Mouse (Mus musculus): ENCODE data around the gene Kcnmb3. TPM values are rescaled to one million over a fixed set of nuclear protein-coding genes. Genes with fewer than 3 reads are reported as not detected.

The Kcnmb3 gene
- polyA plus RNA-seq, 1 experiment from 2014 or later: 0.14 TPM

DNA sequence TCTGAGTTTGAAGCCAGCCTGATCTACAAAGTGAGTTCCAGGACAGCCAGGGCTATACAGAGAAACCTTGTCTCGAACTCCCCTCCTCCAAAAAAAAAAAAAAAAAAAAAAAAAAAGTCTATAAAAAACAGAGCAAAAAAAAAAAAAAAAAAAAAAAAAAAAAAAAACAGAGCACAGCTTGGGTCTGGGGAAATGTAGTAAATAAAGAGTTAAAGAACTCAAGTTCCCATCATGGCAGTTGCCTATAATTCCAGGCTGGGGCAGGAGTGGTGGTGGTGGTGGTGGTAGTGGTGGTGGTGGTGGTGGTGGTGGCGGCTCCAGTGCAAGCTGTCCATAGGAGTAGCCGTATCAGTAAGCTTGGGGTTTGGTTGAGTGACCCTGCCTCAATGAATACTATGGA lies 9.0 kb downstream of the Kcnmb3 start:
- Histone ChIP-seq H3K27ac (ENCODE audit: low read depth, low read length) (no peak overlapping the region), H3K4me3 (ENCODE audit: low read length) (no peak overlapping the region), H3K9ac (ENCODE audit: low read depth, low read length) (no peak overlapping the region), H3K36me3 (ENCODE audit: control insufficient read depth, insufficient read depth, low read length) (no peaks in the 10 kb centered on the region), H3K9me3 (ENCODE audit: control insufficient read depth, low read length) (no peaks in the 10 kb centered on the region), H3K4me2 (ENCODE audit: low read length) (no peak overlapping the region), H3K27me3 (replicated peaks; ENCODE audit: control insufficient read depth, insufficient read depth, low read length) (no peaks in the 10 kb centered on the region), H3K4me1 (ENCODE audit: control insufficient read depth, insufficient read depth, low read depth, low read length) (no peaks in the 10 kb centered on the region)
- WGBS: 81% methylated on average over 3 of the region's 3 CpGs
- no peak for ATAC-seq

DNA sequence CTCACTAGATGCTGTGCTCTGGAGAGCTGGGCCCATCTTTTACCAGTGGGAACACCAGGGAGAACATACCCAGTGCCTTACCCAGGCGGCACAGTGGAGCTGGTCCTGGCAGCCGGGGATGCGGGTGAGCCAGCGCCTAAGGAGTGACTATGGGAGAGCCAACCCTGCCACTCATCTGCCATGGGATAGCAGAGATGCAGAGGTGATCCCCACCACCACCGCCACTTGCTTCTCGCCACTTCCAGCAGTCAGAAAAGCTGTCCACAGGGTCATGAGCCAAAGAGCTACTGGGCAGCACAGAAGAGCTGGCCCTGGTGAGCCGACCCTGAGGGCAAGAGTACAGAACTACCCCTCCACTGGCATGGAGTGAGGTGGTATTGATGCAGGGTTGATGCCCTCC lies 12.1 kb downstream of the Kcnmb3 start:
- no peak for ATAC-seq
- no peak overlapping the region for H3K4me3 ChIP-seq (ENCODE audit: low read length)
- no peaks in the 10 kb centered on the region for H3K4me1 ChIP-seq (ENCODE audit: control insufficient read depth, insufficient read depth, low read depth, low read length)
- no peak overlapping the region for H3K9ac ChIP-seq (ENCODE audit: low read depth, low read length)
- no peak overlapping the region for H3K4me2 ChIP-seq (ENCODE audit: low read length)
- WGBS: 92% methylated on average over 7 of the region's 7 CpGs
- H3K36me3 ChIP-seq (ENCODE audit: control insufficient read depth, insufficient read depth, low read length): no peaks in the 10 kb centered on the region
- no peaks in the 10 kb centered on the region for H3K9me3 ChIP-seq (ENCODE audit: control insufficient read depth, low read length)
- no peaks in the 10 kb centered on the region for H3K27me3 ChIP-seq (replicated peaks; ENCODE audit: control insufficient read depth, insufficient read depth, low read length)
- H3K27ac ChIP-seq (ENCODE audit: low read depth, low read length): no peak overlapping the region

DNA sequence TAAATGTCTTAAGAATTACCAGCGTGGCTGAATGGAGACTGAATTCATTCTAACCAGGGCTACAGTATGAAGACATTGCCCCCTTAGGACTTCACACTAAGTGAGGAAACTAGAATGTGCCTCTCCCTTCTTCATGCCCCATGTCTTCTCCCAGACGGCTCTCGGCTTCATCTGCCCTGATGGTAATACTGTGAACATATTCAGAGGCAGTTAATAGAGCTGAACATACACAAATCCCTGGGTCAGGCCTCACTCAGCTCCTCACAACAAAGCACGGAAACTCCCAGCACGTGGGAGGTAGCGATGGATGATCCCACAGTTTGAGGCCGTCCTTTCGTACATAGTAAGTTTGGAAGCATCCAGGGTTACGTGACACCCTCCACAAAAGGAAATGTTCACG lies 18.8 kb downstream of the Kcnmb3 start:
- no peak overlapping the region for H3K4me2 ChIP-seq (ENCODE audit: low read length)
- ATAC-seq: no peak
- H3K9ac ChIP-seq (ENCODE audit: low read depth, low read length): no peak overlapping the region
- no peaks in the 10 kb centered on the region; the same call in 1 of the 2 replicates for H3K9me3 ChIP-seq (ENCODE audit: control insufficient read depth, low read length)
- no peak overlapping the region for H3K27ac ChIP-seq (ENCODE audit: low read depth, low read length)
- no peaks in the 10 kb centered on the region for H3K4me1 ChIP-seq (ENCODE audit: control insufficient read depth, insufficient read depth, low read depth, low read length)
- no peak overlapping the region for H3K4me3 ChIP-seq (ENCODE audit: low read length)
- no peaks in the 10 kb centered on the region for H3K27me3 ChIP-seq (replicated peaks; ENCODE audit: control insufficient read depth, insufficient read depth, low read length)
- H3K36me3 ChIP-seq (ENCODE audit: control insufficient read depth, insufficient read depth, low read length): no peaks in the 10 kb centered on the region
- 84% methylated on average over 10 of the region's 10 CpGs for WGBS

DNA sequence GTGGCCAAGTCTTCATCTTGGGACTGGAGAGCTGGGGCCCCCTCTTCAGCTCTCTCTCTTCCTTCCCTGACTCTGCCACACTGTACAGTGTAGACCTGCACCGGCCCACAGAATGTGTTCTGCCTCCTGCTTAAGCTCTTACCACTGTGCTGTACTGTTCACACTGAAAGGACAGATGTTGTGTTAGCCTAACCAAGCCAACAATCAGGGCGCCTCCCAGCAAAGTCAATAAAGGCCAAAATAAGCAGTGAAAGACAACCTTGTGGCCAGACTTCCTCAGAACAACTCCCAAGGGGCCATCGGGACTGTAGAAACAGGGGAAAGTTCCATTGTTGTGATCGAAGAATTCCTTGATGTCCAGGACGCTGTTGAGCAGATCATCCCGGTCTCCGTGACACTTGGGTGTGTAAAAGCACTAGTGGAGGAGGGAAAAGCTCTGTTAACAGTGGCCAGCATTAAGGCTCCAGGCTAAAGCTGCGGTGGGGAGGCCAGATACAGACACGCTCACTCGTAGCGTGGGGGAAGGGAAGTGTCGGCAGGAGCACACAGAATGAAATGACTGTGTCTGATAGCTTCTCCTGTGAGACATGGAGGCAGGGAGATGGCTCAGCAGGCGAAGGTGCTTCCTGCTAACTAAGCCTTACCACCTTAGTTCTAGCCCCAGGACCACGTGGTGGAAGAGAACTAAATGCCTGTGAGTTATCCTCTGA lies 19.7 kb downstream of the Kcnmb3 start:
- peak; percentile 61 for ATAC-seq
- Histone ChIP-seq H3K36me3 (ENCODE audit: control insufficient read depth, insufficient read depth, low read length) (no peaks in the 10 kb centered on the region), H3K27me3 (replicated peaks; ENCODE audit: control insufficient read depth, insufficient read depth, low read length) (no peaks in the 10 kb centered on the region), H3K27ac (ENCODE audit: low read depth, low read length) (no peak overlapping the region), H3K4me3 (ENCODE audit: low read length) (no peak overlapping the region), H3K4me2 (ENCODE audit: low read length) (no peak overlapping the region), H3K9ac (ENCODE audit: low read depth, low read length) (no peak overlapping the region), H3K4me1 (ENCODE audit: control insufficient read depth, insufficient read depth, low read depth, low read length) (no peaks in the 10 kb centered on the region), H3K9me3 (ENCODE audit: control insufficient read depth, low read length) (no peaks in the 10 kb centered on the region; the same call in 1 of the 2 replicates)
- 70% methylated on average over 14 of the region's 14 CpGs for WGBS

DNA sequence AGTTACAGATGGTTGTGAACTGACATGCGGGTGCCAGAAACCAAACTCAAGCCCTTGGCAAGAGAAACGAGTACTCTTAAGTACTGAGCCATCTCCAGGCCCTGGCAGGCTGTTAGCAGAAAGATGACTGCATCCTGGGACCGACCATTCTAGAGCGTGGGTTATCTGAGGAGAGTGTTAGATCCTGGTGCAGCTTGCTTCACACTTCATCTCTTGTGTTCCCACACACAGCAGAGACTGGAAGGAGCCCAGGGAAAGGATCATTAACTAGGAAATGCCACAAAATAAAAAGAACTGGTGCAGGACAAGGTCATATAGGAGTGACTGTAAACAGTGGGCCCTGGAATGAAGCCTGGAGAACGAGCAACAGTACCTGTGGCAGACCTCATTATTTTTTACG lies 20.9 kb downstream of the Kcnmb3 start:
- Histone ChIP-seq H3K9me3 (ENCODE audit: control insufficient read depth, low read length) (no peaks in the 10 kb centered on the region; the same call in 1 of the 2 replicates), H3K27me3 (replicated peaks; ENCODE audit: control insufficient read depth, insufficient read depth, low read length) (no peaks in the 10 kb centered on the region), H3K36me3 (ENCODE audit: control insufficient read depth, insufficient read depth, low read length) (no peaks in the 10 kb centered on the region), H3K27ac (ENCODE audit: low read depth, low read length) (no peak overlapping the region), H3K4me1 (ENCODE audit: control insufficient read depth, insufficient read depth, low read depth, low read length) (no peaks in the 10 kb centered on the region), H3K4me2 (ENCODE audit: low read length) (no peak overlapping the region), H3K9ac (ENCODE audit: low read depth, low read length) (no peak overlapping the region), H3K4me3 (ENCODE audit: low read length) (no peak overlapping the region)
- 85% methylated on average over 6 of the region's 6 CpGs for whole genome bisulfite sequencing
- ATAC-seq: no peak

DNA sequence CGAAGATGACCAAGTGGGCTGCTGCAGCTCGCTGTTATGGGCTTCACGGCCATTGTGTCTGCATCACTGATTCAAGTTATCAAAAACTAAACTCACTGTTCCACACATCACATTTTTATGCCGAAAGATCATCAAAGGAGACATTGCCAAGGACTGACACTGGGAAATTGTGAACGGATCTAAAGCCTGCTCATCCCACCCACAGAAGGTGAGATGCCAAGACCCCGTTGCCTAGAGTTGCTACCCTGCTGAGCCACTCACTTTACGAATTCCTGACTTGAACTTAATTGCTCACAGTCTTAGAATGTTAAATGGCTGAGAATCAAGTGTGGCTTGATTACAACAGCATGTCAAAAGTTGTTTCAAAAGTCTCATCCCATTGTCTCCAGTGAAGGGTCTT lies 21.6 kb downstream of the Kcnmb3 start:
- no peak overlapping the region for H3K9ac ChIP-seq (ENCODE audit: low read depth, low read length)
- H3K27me3 ChIP-seq (replicated peaks; ENCODE audit: control insufficient read depth, insufficient read depth, low read length): no peaks in the 10 kb centered on the region
- H3K4me3 ChIP-seq (ENCODE audit: low read length): no peak overlapping the region
- WGBS: 68% methylated on average over 7 of the region's 7 CpGs
- H3K4me1 ChIP-seq (ENCODE audit: control insufficient read depth, insufficient read depth, low read depth, low read length): no peaks in the 10 kb centered on the region
- H3K36me3 ChIP-seq (ENCODE audit: control insufficient read depth, insufficient read depth, low read length): no peaks in the 10 kb centered on the region
- no peak overlapping the region for H3K27ac ChIP-seq (ENCODE audit: low read depth, low read length)
- ATAC-seq: no peak
- no peak overlapping the region for H3K4me2 ChIP-seq (ENCODE audit: low read length)
- H3K9me3 ChIP-seq (ENCODE audit: control insufficient read depth, low read length): no peaks in the 10 kb centered on the region; the same call in 1 of the 2 replicates

DNA sequence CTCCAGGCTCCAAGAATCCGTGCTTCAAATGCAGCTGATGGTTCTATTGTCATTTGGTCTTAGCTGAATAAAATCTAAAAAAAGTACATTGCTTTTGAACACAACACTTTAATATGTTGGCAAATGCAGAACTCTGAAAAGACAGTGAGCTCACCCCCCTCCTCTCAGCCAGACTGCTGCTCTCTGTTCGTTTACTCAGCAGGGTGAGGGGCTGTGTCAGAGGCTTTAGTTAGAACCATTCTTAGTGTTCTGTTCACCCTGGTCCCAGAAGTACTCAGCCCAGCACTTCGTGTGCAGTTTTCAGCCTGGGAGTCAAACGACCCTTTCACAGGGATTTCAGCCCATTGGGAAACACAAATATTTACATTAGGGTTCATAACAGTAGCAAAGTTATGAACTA lies 23.6 kb downstream of the Kcnmb3 start:
- no peak for ATAC-seq
- Histone ChIP-seq H3K4me1 (ENCODE audit: control insufficient read depth, insufficient read depth, low read depth, low read length) (no peaks in the 10 kb centered on the region), H3K36me3 (ENCODE audit: control insufficient read depth, insufficient read depth, low read length) (no peaks in the 10 kb centered on the region; the same call in 1 of the 2 replicates), H3K27ac (ENCODE audit: low read depth, low read length) (no peak overlapping the region), H3K4me2 (ENCODE audit: low read length) (no peak overlapping the region), H3K4me3 (ENCODE audit: low read length) (no peak overlapping the region), H3K9ac (ENCODE audit: low read depth, low read length) (no peak overlapping the region), H3K9me3 (ENCODE audit: control insufficient read depth, low read length) (no peaks in the 10 kb centered on the region; the same call in 1 of the 2 replicates), H3K27me3 (replicated peaks; ENCODE audit: control insufficient read depth, insufficient read depth, low read length) (no peaks in the 10 kb centered on the region)
- WGBS: 83% methylated on average over 4 of the region's 4 CpGs

DNA sequence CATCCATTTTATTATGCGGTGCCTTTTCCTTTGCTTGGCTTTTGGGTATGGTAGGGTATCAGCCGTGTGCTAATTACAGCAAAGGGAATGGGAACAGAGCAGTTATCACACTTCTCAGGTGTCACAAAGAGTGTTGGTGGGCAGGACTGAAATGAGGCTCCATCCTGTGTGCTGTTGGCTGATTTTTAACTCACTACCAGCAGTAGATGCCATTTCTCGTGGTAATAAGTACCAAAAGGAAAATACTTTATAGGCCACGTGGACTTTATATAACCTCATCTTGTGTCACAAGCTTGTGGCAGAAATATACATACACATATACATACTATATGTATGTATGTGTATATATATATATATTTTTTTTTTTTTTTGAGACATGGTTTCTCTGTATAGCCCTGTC lies 24.7 kb downstream of the Kcnmb3 start:
- H3K36me3 ChIP-seq (ENCODE audit: control insufficient read depth, insufficient read depth, low read length): peaks cover 5% of the 10 kb centered on the region
- H3K4me1 ChIP-seq (ENCODE audit: control insufficient read depth, insufficient read depth, low read depth, low read length): no peaks in the 10 kb centered on the region
- no peak overlapping the region for H3K9ac ChIP-seq (ENCODE audit: low read depth, low read length)
- H3K4me3 ChIP-seq (ENCODE audit: low read length): no peak overlapping the region
- WGBS: 97% methylated on average over 4 of the region's 4 CpGs
- no peaks in the 10 kb centered on the region; the same call in 1 of the 2 replicates for H3K9me3 ChIP-seq (ENCODE audit: control insufficient read depth, low read length)
- no peaks in the 10 kb centered on the region for H3K27me3 ChIP-seq (replicated peaks; ENCODE audit: control insufficient read depth, insufficient read depth, low read length)
- H3K27ac ChIP-seq (ENCODE audit: low read depth, low read length): no peak overlapping the region
- H3K4me2 ChIP-seq (ENCODE audit: low read length): no peak overlapping the region
- ATAC-seq: no peak

DNA sequence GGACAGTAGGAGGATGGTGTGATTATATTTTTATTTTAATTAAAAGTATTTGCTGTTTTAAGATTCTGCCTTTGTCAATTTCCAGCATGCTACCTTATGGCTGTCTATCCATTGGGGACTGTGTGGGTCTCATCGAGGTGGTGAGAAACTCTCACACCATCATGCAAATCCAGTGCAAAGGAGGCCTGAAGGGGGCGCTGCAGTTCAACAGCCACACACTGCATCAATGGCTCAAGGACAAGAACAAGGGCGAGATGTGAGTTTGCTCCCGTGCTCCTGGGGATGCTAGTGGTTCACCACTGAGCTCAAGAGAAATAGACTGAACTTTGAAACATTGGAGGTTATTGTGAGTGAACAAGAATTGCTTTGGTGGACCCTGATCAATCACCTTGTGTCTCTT lies 32.3 kb downstream of the Kcnmb3 start:
- no peaks in the 10 kb centered on the region for H3K27me3 ChIP-seq (replicated peaks; ENCODE audit: control insufficient read depth, insufficient read depth, low read length)
- H3K4me1 ChIP-seq (ENCODE audit: control insufficient read depth, insufficient read depth, low read depth, low read length): no peaks in the 10 kb centered on the region
- H3K36me3 ChIP-seq (ENCODE audit: control insufficient read depth, insufficient read depth, low read length): peaks cover 29% of the 10 kb centered on the region
- no peaks in the 10 kb centered on the region for H3K9me3 ChIP-seq (ENCODE audit: control insufficient read depth, low read length)
- ATAC-seq: no peak; the same call in 1 of the 2 replicates
- H3K9ac ChIP-seq (ENCODE audit: low read depth, low read length): no peak overlapping the region
- no peak overlapping the region for H3K4me3 ChIP-seq (ENCODE audit: low read length)
- H3K27ac ChIP-seq (ENCODE audit: low read depth, low read length): no peak overlapping the region
- no peak overlapping the region for H3K4me2 ChIP-seq (ENCODE audit: low read length)
- 67% methylated on average over 4 of the region's 4 CpGs for whole genome bisulfite sequencing
